7 mouse cellular contexts compared by ENCODE assay signal in the genomic region with DNA sequence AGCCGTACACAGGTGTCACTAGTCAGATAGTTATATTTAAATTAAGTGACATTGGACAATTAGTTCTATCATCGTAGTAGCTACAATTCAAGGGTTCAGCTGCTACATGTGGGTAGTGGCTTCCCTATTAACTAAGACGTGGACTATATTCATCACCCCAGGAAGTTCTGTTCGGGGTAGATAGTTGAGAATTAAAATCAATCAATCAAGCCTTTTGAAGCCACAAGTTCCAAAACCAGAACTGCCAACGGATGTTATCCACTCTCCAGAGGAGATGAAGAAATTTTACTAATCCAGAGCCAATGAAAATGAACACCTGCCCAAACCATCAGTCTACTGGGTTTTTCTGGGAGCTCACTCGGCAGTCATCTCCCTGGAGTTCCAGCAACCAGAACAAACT.
DNase-seq lines count a peak whose midpoint lies in the region; ATAC-seq lines count a peak whose summit lies in the region.

No protein-coding gene starts in this region.

- DNase-seq in forebrain, embryonic 11.5 days (ENCODE audit: low spot score), result no peak
- DNase-seq in right cerebral cortex, postnatal 25 days, result no peak

- ATAC-seq in megakaryocyte, adult 5-6 weeks (ENCODE audit: poor library complexity, severe bottlenecking), result no peak
- ATAC-seq in forebrain, embryonic 11.5 days (replicated peaks; ENCODE audit: low FRiP score), result no peak
- ATAC-seq in limb, embryonic 15.5 days (ENCODE audit: insufficient number of reproducible peaks, low FRiP score, low TSS enrichment, low read depth), result no peak
- no peak for ATAC-seq in stomach, embryonic 16.5 days (ENCODE audit: insufficient read depth, low FRiP score)
- no peak for ATAC-seq in monocyte, adult 5-6 weeks (replicated peaks; ENCODE audit: insufficient number of reproducible peaks, low FRiP score, low TSS enrichment, poor library complexity, severe bottlenecking)

- H3K4me2 ChIP-seq in forebrain, embryonic 11.5 days (ENCODE audit: low read depth, low read length, severe bottlenecking), result peak overlapping the region; percentile 85
- H3K4me2 ChIP-seq in limb, embryonic 15.5 days, result peak overlapping the region; percentile 89
- peak overlapping the region; percentile 81 for H3K4me2 ChIP-seq in stomach, embryonic 16.5 days (ENCODE audit: low read depth, low read length)

- peak overlapping the region; percentile 99 for H3K4me3 ChIP-seq in megakaryocyte, embryonic 14.5 days (replicated peaks)
- H3K4me3 ChIP-seq in forebrain, embryonic 11.5 days (ENCODE audit: low read depth, low read length), result peak overlapping the region; percentile 91
- H3K4me3 ChIP-seq in limb, embryonic 15.5 days, result peak overlapping the region; percentile 95
- H3K4me3 ChIP-seq in stomach, embryonic 16.5 days (replicated peaks; ENCODE audit: low read length), result peak overlapping the region; percentile 98

- H3K27ac ChIP-seq in forebrain, embryonic 11.5 days (ENCODE audit: low read depth, low read length), result no peak overlapping the region; the same call in 1 of the 2 replicates
- H3K27ac ChIP-seq in limb, embryonic 15.5 days, result no peak overlapping the region
- no peak overlapping the region for H3K27ac ChIP-seq in stomach, embryonic 16.5 days (ENCODE audit: low read length)

- WGBS in forebrain, embryonic 11.5 days, result 50% methylated on average over 6 of the region's 6 CpGs
- 46% methylated on average over 6 of the region's 6 CpGs for WGBS in limb, embryonic 15.5 days
- 46% methylated on average over 6 of the region's 6 CpGs for WGBS in stomach, embryonic 16.5 days

- peaks cover 7% of the 10 kb centered on the region for H3K9me3 ChIP-seq in megakaryocyte, embryonic 14.5 days
- no peaks in the 10 kb centered on the region; the same call in 1 of the 2 replicates for H3K9me3 ChIP-seq in forebrain, embryonic 11.5 days (ENCODE audit: control insufficient read depth, low read length)
- no peaks in the 10 kb centered on the region for H3K9me3 ChIP-seq in limb, embryonic 15.5 days
- no peaks in the 10 kb centered on the region for H3K9me3 ChIP-seq in stomach, embryonic 16.5 days (replicated peaks; ENCODE audit: control insufficient read depth, low read length)

- peaks cover 35% of the 10 kb centered on the region for H3K4me1 ChIP-seq in megakaryocyte, embryonic 14.5 days
- peaks cover 8% of the 10 kb centered on the region for H3K4me1 ChIP-seq in forebrain, embryonic 11.5 days (replicated peaks; ENCODE audit: control insufficient read depth, insufficient read depth, low read length)
- H3K4me1 ChIP-seq in limb, embryonic 15.5 days, result no peaks in the 10 kb centered on the region
- H3K4me1 ChIP-seq in stomach, embryonic 16.5 days (ENCODE audit: control insufficient read depth, insufficient read depth, low read length), result peaks cover 6% of the 10 kb centered on the region; the same call in 1 of the 2 replicates

- H3K27me3 ChIP-seq in megakaryocyte, embryonic 14.5 days (replicated peaks), result no peaks in the 10 kb centered on the region
- no peaks in the 10 kb centered on the region for H3K27me3 ChIP-seq in forebrain, embryonic 11.5 days (ENCODE audit: control insufficient read depth, insufficient read depth, low read length)
- peaks cover 4% of the 10 kb centered on the region; the same call in 1 of the 2 replicates for H3K27me3 ChIP-seq in limb, embryonic 15.5 days
- no peaks in the 10 kb centered on the region for H3K27me3 ChIP-seq in stomach, embryonic 16.5 days (ENCODE audit: control insufficient read depth, insufficient read depth, low read length)

- peak overlapping the region; percentile 72 for H3K9ac ChIP-seq in forebrain, embryonic 11.5 days (ENCODE audit: low read length)
- H3K9ac ChIP-seq in limb, embryonic 15.5 days, result no peak overlapping the region
- H3K9ac ChIP-seq in stomach, embryonic 16.5 days (ENCODE audit: low read length), result peak overlapping the region; percentile 79

- H3K36me3 ChIP-seq in megakaryocyte, embryonic 14.5 days (replicated peaks; ENCODE audit: low read length), result peaks cover 21% of the 10 kb centered on the region
- no peaks in the 10 kb centered on the region; the same call in 1 of the 2 replicates for H3K36me3 ChIP-seq in forebrain, embryonic 11.5 days (ENCODE audit: control insufficient read depth, insufficient read depth, low read length)
- no peaks in the 10 kb centered on the region for H3K36me3 ChIP-seq in limb, embryonic 15.5 days
- no peaks in the 10 kb centered on the region for H3K36me3 ChIP-seq in stomach, embryonic 16.5 days (ENCODE audit: control insufficient read depth, insufficient read depth, low read length)
